Mouse (Mus musculus) MEL (cell line): ENCODE results near the gene Pla2g3. TPM values are rescaled to one million over a fixed set of nuclear protein-coding genes. Genes with fewer than 3 reads are reported as not detected.
A peak's percentile ranks its signal among the peaks of the same experiment; 100 is the strongest.

Experiments
- DNase-seq: peaks from one replicate; pipeline ENCODE4 v3.0.0; 2011; ENCODE audit warnings: low read depth, low spot score
- H3K27ac ChIP-seq: 2 replicates; pipeline ENCODE4 v1.5.1; 2012; ENCODE audit warnings: low read depth, mild to moderate bottlenecking, control low read depth, low read length, moderate library complexity; ENCODE audit not compliant: control insufficient read depth
- H3K27me3 ChIP-seq, 2 experiments: fragments of 150-350 bp in 1 of 2; sonication (generic) in 1 of 2; 2 replicates each; pipeline ENCODE4 v1.6.1; 2012; ENCODE audit warnings: low read length in 2 of 2, mild to moderate bottlenecking in 2 of 2, improper control_type of control experiment in 1 of 2, moderate library complexity in 1 of 2; ENCODE audit not compliant: insufficient read depth in 2 of 2, control insufficient read depth in 1 of 2
- H3K36me3 ChIP-seq, 2 experiments: 2 replicates each; pipeline ENCODE4 v1.6.1; 2012 to 2014; ENCODE audit warnings: low read length in 2 of 2, improper control_type of control experiment in 1 of 2, inconsistent platforms in 1 of 2, mild to moderate bottlenecking in 1 of 2; ENCODE audit not compliant: insufficient read depth in 2 of 2, control insufficient read depth in 1 of 2
- H3K4me1 ChIP-seq, 2 experiments: fragments of 150-350 bp in 1 of 2; sonication (generic) in 1 of 2; 2 replicates each; pipeline ENCODE4 v1.6.1; 2012; ENCODE audit warnings: low read length in 2 of 2, improper control_type of control experiment in 1 of 2, mild to moderate bottlenecking in 1 of 2; ENCODE audit not compliant: insufficient read depth in 2 of 2, control insufficient read depth in 1 of 2
- H3K4me3 ChIP-seq, 2 experiments: fragments of 150-350 bp in 1 of 2; sonication (generic) in 1 of 2; 2 replicates each; pipeline ENCODE4 v1.5.1; 2012; ENCODE audit warnings: low read depth in 2 of 2, low read length in 2 of 2, mild to moderate bottlenecking in 2 of 2, moderate library complexity in 2 of 2, control low read depth in 1 of 2, improper control_type of control experiment in 1 of 2; ENCODE audit not compliant: control insufficient read depth in 1 of 2, insufficient read depth in 1 of 2
- H3K79me2 ChIP-seq: 2 replicates; pipeline ENCODE4 v1.6.1; 2012; ENCODE audit warnings: mild to moderate bottlenecking, low read length, moderate library complexity; ENCODE audit not compliant: control insufficient read depth, poor library complexity, insufficient read depth
- H3K9ac ChIP-seq: 2 replicates; pipeline ENCODE4 v1.6.1; 2012; ENCODE audit warnings: low read depth, mild to moderate bottlenecking, control low read depth, low read length, moderate library complexity; ENCODE audit not compliant: control insufficient read depth, poor library complexity, severe bottlenecking
- H3K9me3 ChIP-seq: fragments of 150-350 bp; sonication (generic); replicated peaks from 2 replicates; pipeline ENCODE4 v1.6.1; 2012; ENCODE audit warnings: mild to moderate bottlenecking, low read length, improper control_type of control experiment, moderate library complexity; ENCODE audit not compliant: insufficient read depth
- BHLHE40 ChIP-seq: IDR thresholded peaks from 2 replicates; pipeline ENCODE4 v1.6.1; 2012; ENCODE audit warnings: low read depth, mild to moderate bottlenecking, inconsistent platforms, low read length, improper control_type of control experiment, borderline replicate concordance
- CHD1 ChIP-seq: IDR thresholded peaks from 2 replicates; pipeline ENCODE4 v1.6.1; 2012; ENCODE audit warnings: low read depth, mild to moderate bottlenecking, inconsistent platforms, low read length, improper control_type of control experiment
- CHD2 ChIP-seq: IDR thresholded peaks from 2 replicates; pipeline ENCODE4 v1.6.1; 2011; ENCODE audit warnings: low read length, improper control_type of control experiment
- CTCF ChIP-seq, 3 experiments: IDR thresholded peaks in 2 of 3; conservative IDR thresholded peaks in 1 of 3; 2 replicates each; pipeline ENCODE4 v1.5.1; 2011 to 2012; ENCODE audit warnings: low read length in 3 of 3, low read depth in 2 of 3, mild to moderate bottlenecking in 2 of 3, improper control_type of control experiment in 1 of 3, inconsistent platforms in 1 of 3, mixed read lengths in 1 of 3, moderate library complexity in 1 of 3; ENCODE audit not compliant: control insufficient read depth in 1 of 3, insufficient read depth in 1 of 3, poor library complexity in 1 of 3, severe bottlenecking in 1 of 3
- E2F4 ChIP-seq: IDR thresholded peaks from 2 replicates; pipeline ENCODE4 v1.6.1; 2011; ENCODE audit warnings: low read depth, low read length, improper control_type of control experiment, borderline replicate concordance
- ELF1 ChIP-seq: IDR thresholded peaks from 2 replicates; pipeline ENCODE4 v1.6.1; 2014; ENCODE audit warnings: low read depth, mild to moderate bottlenecking, inconsistent platforms, low read length, improper control_type of control experiment, moderate library complexity
- EP300 ChIP-seq, 2 experiments: IDR thresholded peaks; 2 replicates each; pipeline ENCODE4 v1.6.1; 2011; ENCODE audit warnings: improper control_type of control experiment in 2 of 2, low read length in 2 of 2, low read depth in 1 of 2, mild to moderate bottlenecking in 1 of 2
- ETS1 ChIP-seq: IDR thresholded peaks from 2 replicates; pipeline ENCODE4 v1.6.1; 2012; ENCODE audit warnings: low read depth, mild to moderate bottlenecking, inconsistent platforms, low read length, improper control_type of control experiment, moderate library complexity
- GABPA ChIP-seq: IDR thresholded peaks from 2 replicates; pipeline ENCODE4 v1.6.1; 2012; ENCODE audit warnings: low read depth, mild to moderate bottlenecking, inconsistent platforms, low read length, improper control_type of control experiment, moderate library complexity
- GATA1 ChIP-seq: IDR thresholded peaks from 2 replicates; pipeline ENCODE4 v1.6.1; 2011; ENCODE audit warnings: low read depth, low read length, improper control_type of control experiment
- HCFC1 ChIP-seq: IDR thresholded peaks from 2 replicates; pipeline ENCODE4 v1.6.1; 2012; ENCODE audit warnings: low read depth, mild to moderate bottlenecking, inconsistent platforms, low read length, improper control_type of control experiment, moderate library complexity
- JUND ChIP-seq: IDR thresholded peaks from 2 replicates; pipeline ENCODE4 v1.6.1; 2011; ENCODE audit warnings: low read depth, mild to moderate bottlenecking, improper control_type of control experiment, low read length
- KAT2A ChIP-seq: conservative IDR thresholded peaks from 2 replicates; pipeline ENCODE4 v1.6.1; 2012; ENCODE audit warnings: low read depth, low read length, improper control_type of control experiment, inconsistent platforms
- MAFK ChIP-seq: IDR thresholded peaks from 2 replicates; pipeline ENCODE4 v1.6.1; 2011; ENCODE audit warnings: low read depth, mild to moderate bottlenecking, low read length, improper control_type of control experiment, borderline replicate concordance
- MAX ChIP-seq: IDR thresholded peaks from 2 replicates; pipeline ENCODE4 v1.6.1; 2011; ENCODE audit warnings: low read length, improper control_type of control experiment
- MAZ ChIP-seq: IDR thresholded peaks from 2 replicates; pipeline ENCODE4 v1.6.1; 2012; ENCODE audit warnings: low read depth, mild to moderate bottlenecking, inconsistent platforms, low read length, improper control_type of control experiment
- MEF2A ChIP-seq: IDR thresholded peaks from 2 replicates; pipeline ENCODE4 v1.6.1; 2014; ENCODE audit warnings: low read depth, mild to moderate bottlenecking, inconsistent platforms, low read length, improper control_type of control experiment; ENCODE audit not compliant: poor library complexity, insufficient replicate concordance, severe bottlenecking; ENCODE audit errors: extremely low read depth
- MXI1 ChIP-seq: IDR thresholded peaks from 2 replicates; pipeline ENCODE4 v1.6.1; 2011; ENCODE audit warnings: mild to moderate bottlenecking, low read depth, low read length, improper control_type of control experiment
- MYB ChIP-seq: IDR thresholded peaks from 2 replicates; pipeline ENCODE4 v1.6.1; 2011; ENCODE audit warnings: mild to moderate bottlenecking, low read depth, low read length, improper control_type of control experiment
- MYC ChIP-seq: IDR thresholded peaks from 2 replicates; pipeline ENCODE4 v1.6.1; 2011; ENCODE audit warnings: low read depth, mild to moderate bottlenecking, low read length, improper control_type of control experiment, moderate library complexity
- NELFE ChIP-seq: IDR thresholded peaks from 2 replicates; pipeline ENCODE4 v1.6.1; 2011; ENCODE audit warnings: low read depth, low read length, improper control_type of control experiment
- NRF1 ChIP-seq: IDR thresholded peaks from 2 replicates; pipeline ENCODE4 v1.6.1; 2014; ENCODE audit warnings: low read depth, mild to moderate bottlenecking, inconsistent platforms, low read length, improper control_type of control experiment, moderate library complexity; ENCODE audit not compliant: poor library complexity, insufficient read depth, severe bottlenecking
- POLR2A ChIP-seq, 2 experiments: IDR thresholded peaks; 2 replicates each; pipeline ENCODE4 v1.6.1; 2011 to 2012; ENCODE audit warnings: low read length in 2 of 2, mild to moderate bottlenecking in 2 of 2, control low read depth in 1 of 2, improper control_type of control experiment in 1 of 2, low read depth in 1 of 2, moderate library complexity in 1 of 2; ENCODE audit not compliant: control insufficient read depth in 1 of 2, insufficient read depth in 1 of 2, poor library complexity in 1 of 2
- POLR2AphosphoS2 ChIP-seq: IDR thresholded peaks from 2 replicates; pipeline ENCODE4 v1.6.1; 2011; ENCODE audit warnings: low read length, improper control_type of control experiment
- POLR2AphosphoS5 ChIP-seq: IDR thresholded peaks from 2 replicates; pipeline ENCODE4 v1.6.1; 2012; ENCODE audit warnings: low read depth, borderline replicate concordance, mild to moderate bottlenecking, inconsistent platforms, low read length, moderate library complexity, mixed read lengths
- RAD21 ChIP-seq: IDR thresholded peaks from 2 replicates; pipeline ENCODE4 v1.6.1; 2011; ENCODE audit warnings: mild to moderate bottlenecking, low read depth, low read length, improper control_type of control experiment
- RCOR1 ChIP-seq: IDR thresholded peaks from 2 replicates; pipeline ENCODE4 v1.6.1; 2012; ENCODE audit warnings: low read depth, mild to moderate bottlenecking, inconsistent platforms, low read length, improper control_type of control experiment
- SIN3A ChIP-seq: IDR thresholded peaks from 2 replicates; pipeline ENCODE4 v1.6.1; 2012; ENCODE audit warnings: low read length, improper control_type of control experiment, inconsistent platforms
- SMC3 ChIP-seq: IDR thresholded peaks from 2 replicates; pipeline ENCODE4 v1.6.1; 2011; ENCODE audit warnings: low read depth, low read length, improper control_type of control experiment
- TAL1 ChIP-seq: IDR thresholded peaks from 2 replicates; pipeline ENCODE4 v1.6.1; 2012; ENCODE audit warnings: mild to moderate bottlenecking, inconsistent platforms, low read length, moderate library complexity, mixed read lengths
- TBP ChIP-seq: IDR thresholded peaks from 2 replicates; pipeline ENCODE4 v1.8.0; 2011; ENCODE audit warnings: low read depth, low read length, improper control_type of control experiment
- TCF12 ChIP-seq: IDR thresholded peaks from 2 replicates; pipeline ENCODE4 v1.6.1; 2014; ENCODE audit warnings: low read depth, mild to moderate bottlenecking, inconsistent platforms, low read length, improper control_type of control experiment, moderate library complexity
- UBTF ChIP-seq: IDR thresholded peaks from 2 replicates; pipeline ENCODE4 v1.6.1; 2012; ENCODE audit warnings: low read depth, mild to moderate bottlenecking, inconsistent platforms, low read length, improper control_type of control experiment, moderate library complexity, borderline replicate concordance; ENCODE audit not compliant: insufficient read depth
- USF1 ChIP-seq: IDR thresholded peaks from 2 replicates; pipeline ENCODE4 v1.6.1; 2014; ENCODE audit warnings: low read depth, mild to moderate bottlenecking, inconsistent platforms, low read length, improper control_type of control experiment, moderate library complexity
- ZC3H11A ChIP-seq: IDR thresholded peaks from 2 replicates; pipeline ENCODE4 v1.6.1; 2012; ENCODE audit warnings: low read depth, mild to moderate bottlenecking, inconsistent platforms, low read length, improper control_type of control experiment
- ZMIZ1 ChIP-seq: IDR thresholded peaks from 2 replicates; pipeline ENCODE4 v1.6.1; 2012; ENCODE audit warnings: low read depth, mild to moderate bottlenecking, inconsistent platforms, low read length, improper control_type of control experiment, moderate library complexity
- ZNF384 ChIP-seq: IDR thresholded peaks from 2 replicates; pipeline ENCODE4 v1.6.1; 2012; ENCODE audit warnings: low read depth, mild to moderate bottlenecking, inconsistent platforms, low read length, improper control_type of control experiment
- polyA plus RNA-seq, 2 experiments: library from polyadenylated mRNA; stranded (reverse) in 1 of 2; unstranded in 1 of 2; fragments of >175 nt in 1 of 2; fragments of >200 nt in 1 of 2; gene quantifications; 2 replicates each; pipeline versions ENCODE4 v1.2.1 to v1.2.4; 2012; ENCODE audit warnings: low replicate concordance in 2 of 2, low read depth in 1 of 2; ENCODE audit not compliant: insufficient read length in 2 of 2, insufficient read depth in 1 of 2, missing spikeins in 1 of 2
- total RNA-seq: library from RNA; depleted of rRNA; stranded (reverse); fragments of 300-350 nt; gene quantifications from 2 replicates; pipeline ENCODE4 v1.2.3, GENCODE M21; 2012

The Pla2g3 gene
- total and polyA plus RNA-seq, 3 experiments, result 0.15 to 0.39 TPM; not detected in 1

GRCm38 (mm10) chr11:3539111-3539825 is 51.2 kb downstream of the Pla2g3 start:
- H3K4me1 ChIP-seq, result peaks cover 4 to 30% of the 10 kb centered on the region in 2 experiments
- no peaks in the 10 kb centered on the region for H3K9me3 ChIP-seq
- H3K27ac ChIP-seq, result 0 out of 2 replicates have a peak overlapping the region, but pooled peaks have one; percentile 22
- DNase-seq, result peak; percentile 98
- peak overlapping the region; percentile 84 to 88 for H3K4me3 ChIP-seq
- H3K36me3 ChIP-seq, result peaks cover 0 to 10% of the 10 kb centered on the region in 2 experiments; a peak in 2 of 4 replicates
- no peaks in the 10 kb centered on the region for H3K27me3 ChIP-seq
- peak overlapping the region; percentile 86 for H3K9ac ChIP-seq
- peaks cover 3% of the 10 kb centered on the region; the same call in 1 of the 2 replicates for H3K79me2 ChIP-seq
- TF ChIP-seq MXI1 (peak; percentile 15; the same call in 1 of the 2 replicates), TAL1 (no peak), HCFC1 (peak; percentile 98), E2F4 (no peak), MAFK (no peak), RAD21 (no peak), CHD2 (no peak), POLR2A (IDR thresholded peaks at IDR 0.05; ENCODE audit: control insufficient read depth in 1 of 2, insufficient read depth in 1 of 2, low read depth in 1 of 2, low read length in 2 of 2, poor library complexity in 1 of 2) (peak; percentile 92 to 97), GATA1 (no peak), ZC3H11A (no peak), KAT2A (peak; percentile 77), CTCF (IDR thresholded peaks at IDR 0.05 in 2 of 3, conservative IDR thresholded peaks at IDR 0.05 in 1 of 3; ENCODE audit: control insufficient read depth in 1 of 3, insufficient read depth in 1 of 3, low read depth in 2 of 3, low read length in 3 of 3, poor library complexity in 1 of 3, severe bottlenecking in 1 of 3) (no peak), MAZ (no peak; the same call in 1 of the 2 replicates), POLR2AphosphoS2 (peak; percentile 96), USF1 (no peak), MYC (no peak), NRF1 (peak; percentile 41; the same call in 1 of the 2 replicates), SMC3 (no peak), CHD1 (no peak), TCF12 (peak; percentile 71), JUND (no peak), ZNF384 (no peak), ELF1 (no peak), MEF2A (no peak), ZMIZ1 (peak; percentile 86), BHLHE40 (no peak), TBP (peak; percentile 95), NELFE (peak; percentile 89), EP300 (IDR thresholded peaks at IDR 0.05; ENCODE audit: low read depth in 1 of 2, low read length in 2 of 2) (no peak), SIN3A (peak; percentile 78), ETS1 (no peak), MAX (no peak), RCOR1 (no peak), GABPA (no peak), MYB (no peak), UBTF (no peak), POLR2AphosphoS5 (no peak)
